Mouse (Mus musculus) naive thymus-derived CD4-positive, alpha-beta T cell, adult 2 months (primary cell): Measurements from ENCODE around the gene Zfp92.
"Not testable (repeated sequence)": the region's sequence is repeated elsewhere in the genome, so short reads cannot be mapped to it uniquely, and the experiment has no call there.

Experiments
- DNase-seq: peaks from one replicate; pipeline ENCODE4 v3.0.0-alpha.2; 2011; ENCODE audit warnings: low read depth

Gene Zfp92

GRCm38 (mm10) chrX:73410880-73411517, at the start of gene Zfp92:
Zfp92 (plus strand) TSS chrX:73411096.
- peak; percentile 3 for DNase-seq

DNA sequence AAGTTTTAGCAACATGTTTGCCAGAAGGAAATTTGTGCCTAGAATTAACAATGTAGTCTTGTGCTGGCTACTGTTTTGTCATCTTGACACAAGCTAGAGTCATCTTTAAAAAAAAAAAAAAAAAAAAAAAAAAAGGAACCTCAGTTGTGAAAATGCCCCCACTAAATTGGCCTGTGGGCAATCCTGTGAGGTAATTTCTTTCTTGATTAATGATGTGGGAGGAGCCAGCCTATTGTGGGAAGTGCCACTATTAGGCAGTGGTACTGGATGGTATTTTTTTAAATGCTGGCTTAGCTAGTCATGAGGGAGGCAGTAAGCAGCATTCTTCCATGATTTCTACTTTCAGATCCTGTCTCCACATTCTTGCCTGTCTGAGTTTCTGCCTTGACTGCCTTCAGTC, 47.6 kb upstream of the Zfp92 start:
- DNase-seq: no peak

GRCm38 (mm10) chrX:73384419-73384818, 26.5 kb upstream of the Zfp92 start:
- no peak for DNase-seq

DNA sequence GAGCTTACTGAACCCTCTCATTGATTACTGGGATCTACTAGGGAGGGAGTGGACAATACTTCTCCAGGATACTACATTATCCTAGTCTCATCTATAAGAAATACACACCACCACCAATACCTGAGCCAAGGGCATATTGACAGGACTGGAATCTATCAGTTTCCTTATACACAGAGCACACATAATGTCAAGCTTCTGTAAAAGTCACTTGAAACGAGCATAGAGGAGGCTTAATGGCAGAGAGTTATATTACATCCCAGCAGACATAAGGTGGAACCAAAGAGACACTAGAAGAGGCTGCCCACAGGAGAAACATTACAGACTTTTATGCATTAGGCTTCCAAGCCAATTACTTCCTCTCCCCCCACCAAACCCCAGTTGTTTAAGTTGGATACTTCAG, 26.0 kb upstream of the Zfp92 start:
- no peak for DNase-seq

- DNase-seq: no peak
These were observed 19.4 kb upstream of the Zfp92 start for GRCm38 (mm10) chrX:73391481-73391880.

- DNase-seq: no peak
These were observed 14.4 kb upstream of the Zfp92 start for GRCm38 (mm10) chrX:73396446-73396845.

DNA sequence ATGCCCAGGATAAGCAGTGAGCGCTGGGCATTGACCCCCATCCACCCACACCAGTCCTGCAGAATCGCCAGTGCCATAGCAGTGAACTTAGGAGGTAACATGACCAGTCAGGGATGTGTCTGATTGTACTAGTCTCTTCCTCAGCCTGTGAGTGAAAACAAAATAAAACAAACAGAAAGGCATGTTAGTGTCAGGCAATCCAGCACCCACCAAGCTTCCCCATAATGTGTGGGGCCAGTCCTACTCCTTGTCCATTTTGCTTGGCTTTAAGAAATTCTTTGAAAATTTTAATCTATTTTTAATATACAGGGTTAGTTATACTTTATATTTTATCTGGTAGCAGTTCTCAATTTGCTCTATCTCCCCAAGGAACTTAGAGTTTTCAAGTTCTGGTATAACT, 12.3 kb upstream of the Zfp92 start, which contains the start of gene Gm18336:
Gene Gm18336 (minus strand): TSS at position 101 of the 400 bp plus-strand sequence.
- not testable (repeated sequence) for DNase-seq

DNA sequence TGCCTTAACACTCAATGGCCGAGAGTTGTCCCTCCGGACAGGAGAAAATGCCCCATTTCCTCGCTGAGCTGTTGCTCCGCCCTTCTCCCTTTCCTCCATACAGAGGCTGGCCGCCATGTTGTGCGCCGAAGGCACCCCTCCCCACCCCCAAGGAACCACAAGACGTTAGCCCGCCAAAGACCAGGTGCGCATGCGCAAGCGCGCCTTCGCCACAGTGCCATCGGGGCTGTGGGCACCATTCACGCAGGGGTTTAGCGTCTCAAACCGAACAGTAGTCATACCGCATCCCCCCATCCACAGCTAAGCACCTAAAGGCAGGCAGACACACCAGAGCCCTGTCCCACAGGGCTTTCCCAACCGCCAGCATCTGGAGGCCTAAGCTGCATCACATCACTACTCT, 9.9 kb upstream of the Zfp92 start:
- DNase-seq: no peak

GRCm38 (mm10) chrX:73401616-73402015, 9.3 kb upstream of the Zfp92 start:
- DNase-seq: no peak

GRCm38 (mm10) chrX:73412767-73413166, 1.9 kb downstream of the Zfp92 start:
- DNase-seq: no peak

DNA sequence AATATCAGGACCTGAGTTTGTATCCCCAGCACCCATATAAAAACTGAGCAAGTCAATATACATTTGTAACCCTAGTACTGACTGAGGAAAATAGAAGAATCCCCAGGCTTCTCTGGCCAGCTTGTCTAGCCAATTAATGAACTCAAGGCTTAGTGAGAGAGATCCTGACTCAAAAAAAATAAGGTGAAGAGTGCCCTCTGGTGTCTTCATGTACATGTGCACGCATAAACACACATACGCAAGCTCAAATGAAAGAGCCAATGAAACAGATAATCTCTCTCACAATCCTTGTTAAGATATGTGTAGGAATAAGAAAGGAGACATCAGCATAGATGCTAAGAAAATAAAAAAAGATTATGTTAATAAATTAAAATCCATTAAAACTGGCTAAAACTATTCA, 19.1 kb downstream of the Zfp92 start:
- DNase-seq: peak; percentile 47

DNA sequence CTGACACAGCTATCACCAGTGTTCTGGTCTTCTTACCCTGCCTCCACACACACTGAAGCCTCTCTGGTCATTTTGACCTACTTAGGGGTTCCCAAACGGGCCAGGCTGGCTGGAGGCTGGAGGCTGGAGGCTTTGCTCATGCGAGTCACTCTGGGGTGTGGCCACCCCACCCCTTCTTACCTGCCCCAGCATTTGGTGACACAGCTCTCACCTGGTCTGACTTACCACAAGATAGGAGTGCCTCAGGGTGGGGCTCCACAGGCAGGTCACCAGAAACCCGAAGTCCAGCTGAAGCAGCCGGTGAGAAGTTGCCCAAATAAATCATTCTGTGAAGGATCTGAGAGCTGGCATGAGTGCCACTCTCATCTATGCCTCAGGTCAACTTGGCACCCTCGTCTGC, 22.0 kb downstream of the Zfp92 start:
- DNase-seq: no peak

GRCm38 (mm10) chrX:73435252-73435651, 24.4 kb downstream of the Zfp92 start, which contains the start of gene Trex2:
Trex2 (minus strand) TSS chrX:73435344.
- DNase-seq: no peak

DNA sequence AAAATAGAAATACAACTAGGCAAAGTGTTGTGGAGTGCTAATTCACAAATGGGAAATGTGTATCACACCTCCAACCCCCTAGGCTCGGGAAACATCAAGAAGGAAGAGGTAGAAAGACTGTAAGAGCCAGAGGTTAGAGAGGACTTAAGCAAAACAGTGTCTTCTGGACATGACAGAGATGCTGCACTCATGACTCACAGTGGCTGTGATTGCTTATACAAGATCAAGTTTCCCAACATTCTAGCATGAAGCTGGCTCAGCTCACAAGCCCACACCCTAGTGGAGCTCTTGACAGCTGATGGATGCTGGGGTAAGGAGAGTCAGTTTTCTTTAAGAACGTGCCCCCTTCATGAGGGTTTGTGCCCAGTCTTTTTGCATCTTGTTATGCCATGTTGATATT, 30.5 kb downstream of the Zfp92 start:
- DNase-seq: no peak

GRCm38 (mm10) chrX:73451949-73452348, 41.1 kb downstream of the Zfp92 start:
- DNase-seq: peak; percentile 62

- DNase-seq: peak; percentile 93
These were observed 48.0 kb downstream of the Zfp92 start, which contains the start of gene Haus7 for GRCm38 (mm10) chrX:73458877-73459392. Haus7 (minus strand) TSS chrX:73459044.

DNA sequence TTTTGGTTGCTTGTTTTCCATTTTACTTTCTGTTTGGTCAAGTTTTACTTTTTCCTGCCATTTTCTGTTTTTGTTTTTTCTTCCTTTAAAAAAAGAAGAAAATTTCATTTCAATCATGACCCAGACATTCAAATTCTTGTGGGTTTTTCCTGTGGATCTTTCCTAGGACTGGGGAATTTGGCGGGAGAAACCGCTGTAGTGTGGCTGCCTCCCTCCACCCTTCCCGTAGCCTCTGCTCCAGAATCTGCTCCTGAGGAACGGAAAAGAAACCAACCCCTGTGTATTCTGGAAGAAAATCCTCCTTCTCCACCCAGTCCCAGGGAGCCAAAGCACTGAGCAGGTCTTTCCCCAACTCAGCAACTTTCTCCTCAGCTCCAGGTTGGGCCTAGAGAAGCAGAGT, 49.9 kb downstream of the Zfp92 start:
- DNase-seq: no peak

DNA sequence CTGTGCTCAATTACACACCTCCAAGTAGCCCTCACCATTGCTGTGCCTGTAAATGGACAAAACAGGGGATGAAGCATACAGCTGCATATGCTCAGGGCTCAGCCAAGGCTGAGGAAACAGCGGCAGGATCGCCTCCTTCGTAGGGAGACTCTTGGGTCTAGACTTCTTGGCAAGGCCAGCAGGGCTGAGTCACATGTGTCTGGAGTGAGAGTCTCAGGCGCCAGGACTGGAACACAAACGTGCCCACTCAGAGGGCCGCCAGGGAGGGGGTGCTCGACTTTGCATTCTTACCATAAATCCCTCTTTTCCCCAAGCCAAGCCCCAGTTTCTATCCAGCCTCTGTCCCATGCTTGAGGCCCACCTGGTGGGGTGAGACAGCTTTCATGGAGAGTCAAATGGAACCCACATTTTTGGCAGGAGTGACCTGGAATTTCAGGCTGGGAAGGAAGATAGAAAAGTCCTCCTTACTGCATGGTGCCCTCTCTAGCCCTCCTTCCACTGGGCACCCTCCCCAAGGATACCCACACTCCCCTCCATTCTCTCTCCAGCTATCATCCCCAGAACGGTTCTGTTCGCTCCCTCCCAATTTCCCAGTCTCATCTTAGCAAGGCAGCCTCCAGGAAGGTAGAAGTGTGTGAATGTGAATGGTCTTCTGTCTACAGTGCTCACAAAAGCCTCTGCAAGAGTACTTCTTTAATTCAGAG, 54.7 kb downstream of the Zfp92 start:
- DNase-seq: no peak

DNA sequence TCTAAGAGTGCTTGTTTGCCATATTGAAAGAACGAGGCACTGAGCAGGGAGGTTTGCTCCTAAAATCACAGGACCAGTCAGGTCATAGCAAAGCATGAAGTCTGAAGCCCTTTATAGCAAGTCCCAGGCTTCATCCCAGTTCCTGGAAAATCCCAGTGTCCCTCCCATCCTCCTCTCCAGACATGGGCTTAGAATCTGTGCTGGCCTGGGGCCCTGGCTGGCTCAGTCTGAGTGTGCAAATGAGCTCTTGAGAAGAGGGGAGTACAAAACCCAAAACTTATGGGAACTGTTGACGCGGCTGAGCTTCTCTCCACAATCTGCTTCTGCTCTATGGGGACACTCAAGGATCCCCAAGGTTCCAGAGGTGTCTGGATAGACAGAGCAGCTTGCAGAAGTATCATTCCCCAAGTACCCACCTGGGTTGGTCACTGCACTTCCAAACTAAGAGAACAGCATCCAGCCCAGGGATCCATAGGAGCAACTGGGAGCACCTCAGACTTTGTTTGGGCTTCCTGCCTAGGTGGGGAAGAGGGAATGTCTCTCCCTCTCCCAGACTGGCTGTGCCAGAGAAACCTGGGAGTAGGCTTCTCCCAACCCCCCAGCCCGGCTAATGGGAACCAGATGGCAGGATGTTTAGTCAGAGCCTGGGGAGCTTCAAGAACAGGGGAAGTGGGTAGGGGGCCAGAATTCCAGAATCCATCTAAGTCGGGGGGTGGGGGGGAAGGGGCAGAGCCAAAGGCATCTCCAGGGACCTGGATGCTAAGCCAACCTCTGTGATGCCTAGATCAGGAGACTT, 56.7 kb downstream of the Zfp92 start:
- no peak for DNase-seq

GRCm38 (mm10) chrX:73468330-73468729, 57.4 kb downstream of the Zfp92 start:
- DNase-seq: no peak

GRCm38 (mm10) chrX:73468752-73469151, 57.9 kb downstream of the Zfp92 start:
- no peak for DNase-seq

GRCm38 (mm10) chrX:73471764-73472163, 60.9 kb downstream of the Zfp92 start:
- no peak for DNase-seq
